Mouse (Mus musculus) gastrocnemius, adult 2 months (tissue): ENCODE measurements at regions not wholly inside any gene's neighbourhood (a gene's known extent, or its start where the extent isn't known, plus 50 kb on each side); places are given as distances from the start of the nearest gene placed in this dataset.

Experiments used
- DNase-seq: peaks from one replicate; pipeline ENCODE4 v3.0.0; 2022
- H3K27ac ChIP-seq: fragments of 200-600 bp; 2 replicates; pipeline ENCODE4 v1.8.1; 2022; ENCODE audit warnings: mild to moderate bottlenecking
- H3K4me3 ChIP-seq: fragments of 200-600 bp; 2 replicates; pipeline ENCODE4 v1.8.1; 2022; ENCODE audit warnings: mild to moderate bottlenecking, moderate library complexity
- CTCF ChIP-seq: fragments of 200-600 bp; IDR thresholded peaks from 2 replicates; pipeline ENCODE4 v1.8.1; 2022; ENCODE audit warnings: antibody characterized with exemption, mild to moderate bottlenecking, moderate library complexity
- intact Hi-C: fragments of 180-260 bp; cut with DNase I; formaldehyde crosslinking; loops from one replicate; pipeline ENCODE4 v1.15.1; 2025

- no peak for DNase-seq
- no peak overlapping the region for H3K27ac ChIP-seq
- intact Hi-C loops = no loop called here
- TF ChIP-seq CTCF = no peak
- no peak overlapping the region for H3K4me3 ChIP-seq
Observed at GRCm38 (mm10) chr2:105604553-105605116, 64.1 kb upstream of the Pax6 start.

- no peak for TF ChIP-seq CTCF
- H3K27ac ChIP-seq = no peak overlapping the region
- H3K4me3 ChIP-seq = no peak overlapping the region
- intact Hi-C loops = no loop called here
- no peak for DNase-seq
Observed at GRCm38 (mm10) chr2:105607969-105608538, 60.6 kb upstream of the Pax6 start.

GRCm38 (mm10) chr2:105608756-105609155 lies 59.9 kb upstream of the Pax6 start:
- DNase-seq = no peak
- no peak for TF ChIP-seq CTCF
- intact Hi-C loops = no loop called here
- no peak overlapping the region for H3K4me3 ChIP-seq
- no peak overlapping the region for H3K27ac ChIP-seq

GRCm38 (mm10) chr2:105611014-105611413 lies 57.7 kb upstream of the Pax6 start:
- Histone ChIP-seq H3K4me3 (no peak overlapping the region), H3K27ac (no peak overlapping the region)
- TF ChIP-seq CTCF = no peak
- DNase-seq = no peak
- intact Hi-C loops = loop anchor here (10.0 kb wide), 1 partner anchor 584 kb away; no protein-coding TSS in a partner anchor

- TF ChIP-seq CTCF = no peak
- Histone ChIP-seq H3K4me3 (no peak overlapping the region), H3K27ac (no peak overlapping the region)
- intact Hi-C loops = loop anchor here (10.0 kb wide), 1 partner anchor 583 kb away; no protein-coding TSS in a partner anchor
- DNase-seq = no peak
Observed at GRCm38 (mm10) chr2:105611651-105612050, 57.0 kb upstream of the Pax6 start.

GRCm38 (mm10) chr2:105612051-105612664 lies 56.5 kb upstream of the Pax6 start:
- TF ChIP-seq CTCF = no peak
- H3K4me3 ChIP-seq = no peak overlapping the region
- no peak for DNase-seq
- H3K27ac ChIP-seq = no peak overlapping the region
- intact Hi-C loops = loop anchor here (10.0 kb wide), 1 partner anchor 583 kb away; no protein-coding TSS in a partner anchor

- DNase-seq = no peak
- no peak overlapping the region for H3K4me3 ChIP-seq
- intact Hi-C loops = loop anchor here (10.0 kb wide), 1 partner anchor 582 kb away; no protein-coding TSS in a partner anchor
- TF ChIP-seq CTCF = no peak
- no peak overlapping the region for H3K27ac ChIP-seq
Observed at GRCm38 (mm10) chr2:105612706-105613105, 56.0 kb upstream of the Pax6 start.

GRCm38 (mm10) chr2:105613243-105613642 lies 55.5 kb upstream of the Pax6 start:
- no peak for TF ChIP-seq CTCF
- DNase-seq = no peak
- H3K4me3 ChIP-seq = no peak overlapping the region
- H3K27ac ChIP-seq = no peak overlapping the region
- intact Hi-C loops = loop anchor here (10.0 kb wide), 1 partner anchor 582 kb away; no protein-coding TSS in a partner anchor

- DNase-seq = peak; percentile 28
- Histone ChIP-seq H3K27ac (no peak overlapping the region), H3K4me3 (no peak overlapping the region)
- peak; percentile 62 for TF ChIP-seq CTCF
- intact Hi-C loops = loop anchor here (5.0 to 10.0 kb wide), 2 partner anchors 466 to 579 kb away; no protein-coding TSS in a partner anchor
Observed at GRCm38 (mm10) chr2:105615891-105616733, 52.6 kb upstream of the Pax6 start.
